ENCODE assay signal across 18 mouse cellular contexts in the genomic region with DNA sequence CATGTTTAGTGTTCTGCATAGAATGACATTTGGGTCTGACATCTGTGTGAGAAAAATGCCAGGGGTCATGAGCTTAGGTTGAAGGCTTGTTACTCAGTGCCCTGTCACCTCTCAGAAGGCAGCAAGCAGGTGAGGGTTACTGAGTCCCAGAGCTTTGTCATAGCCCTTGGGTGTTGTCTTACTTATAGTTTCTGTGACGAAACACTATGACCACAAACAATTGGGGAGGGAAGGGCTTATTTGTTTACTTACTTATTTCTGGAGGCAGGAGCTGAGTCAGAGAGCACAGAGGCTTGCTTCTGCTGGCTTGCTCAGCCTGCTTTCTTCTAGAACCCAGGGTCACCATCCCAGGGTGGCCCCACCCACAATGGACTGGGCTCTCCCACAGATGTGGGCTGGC. TPM values are rescaled to one million over a fixed set of nuclear protein-coding genes. Genes with fewer than 3 reads are reported as not detected.
DNase-seq lines count a peak whose midpoint lies in the region; ATAC-seq and TF ChIP-seq lines count a peak whose summit lies in the region.
"Had no signal": no experiment of that assay in that cellular context is flagged by ENCODE, and none has a peak within 500 bp of the region (broad histone marks: within the 10 kb centered on the region; RNA-seq: fewer than 3 reads in every experiment).

No protein-coding gene starts in this region.

- TF ChIP-seq CTCF in liver, postnatal 0 days (IDR thresholded peaks at IDR 0.05; ENCODE audit: low read depth) = no peak

- no peak overlapping the region for H3K4me2 ChIP-seq in liver, embryonic 12.5 days
- H3K4me2 ChIP-seq in liver, postnatal 0 days (ENCODE audit: low read depth, low read length) = no peak overlapping the region
- H3K4me2 ChIP-seq in stomach, embryonic 16.5 days (ENCODE audit: low read depth, low read length) = no peak overlapping the region
- H3K4me2 ChIP-seq: embryonic facial prominence, embryonic 12.5 days; forebrain, embryonic 15.5 days; heart, embryonic 12.5 days; hindbrain, embryonic 14.5 days had no signal

- no peak overlapping the region for H3K4me3 ChIP-seq in liver, embryonic 12.5 days
- H3K4me3 ChIP-seq in liver, postnatal 0 days (ENCODE audit: low read depth, low read length) = no peak overlapping the region
- no peak overlapping the region for H3K4me3 ChIP-seq in stomach, embryonic 16.5 days (replicated peaks; ENCODE audit: low read length)
- no peak overlapping the region for H3K4me3 ChIP-seq in heart, embryonic 10.5 days
- H3K4me3 ChIP-seq: embryonic facial prominence, embryonic 12.5 days; forebrain, embryonic 15.5 days; heart, adult 2 months; heart, embryonic 12.5 days; hindbrain, embryonic 10.5 days had no signal

- peaks cover 4% of the 10 kb centered on the region for H3K36me3 ChIP-seq in liver, embryonic 12.5 days
- H3K36me3 ChIP-seq in liver, postnatal 0 days (replicated peaks; ENCODE audit: insufficient read depth, low read length) = no peaks in the 10 kb centered on the region
- no peaks in the 10 kb centered on the region for H3K36me3 ChIP-seq in stomach, embryonic 16.5 days (ENCODE audit: control insufficient read depth, insufficient read depth, low read length)
- H3K36me3 ChIP-seq in heart, embryonic 10.5 days = no peaks in the 10 kb centered on the region
- H3K36me3 ChIP-seq: embryonic facial prominence, embryonic 12.5 days; forebrain, embryonic 15.5 days; heart, embryonic 12.5 days had no signal

- H3K27ac ChIP-seq in liver, embryonic 12.5 days = 0 out of 2 replicates have a peak overlapping the region, but pooled peaks have one; percentile 52
- H3K27ac ChIP-seq in liver, postnatal 0 days (ENCODE audit: low read depth) = no peak overlapping the region
- peak overlapping the region; percentile 6; the same call in 1 of the 2 replicates for H3K27ac ChIP-seq in stomach, embryonic 16.5 days (ENCODE audit: low read length)
- no peak overlapping the region for H3K27ac ChIP-seq in heart, embryonic 10.5 days
- H3K27ac ChIP-seq: embryonic facial prominence, embryonic 12.5 days; forebrain, embryonic 15.5 days; heart, adult 2 months; hindbrain, embryonic 10.5 days; hindbrain, embryonic 14.5 days had no signal

- no peaks in the 10 kb centered on the region for H3K27me3 ChIP-seq in liver, embryonic 12.5 days (replicated peaks)
- H3K27me3 ChIP-seq in liver, postnatal 0 days (ENCODE audit: insufficient read depth, low read length) = no peaks in the 10 kb centered on the region
- no peaks in the 10 kb centered on the region for H3K27me3 ChIP-seq in stomach, embryonic 16.5 days (ENCODE audit: control insufficient read depth, insufficient read depth, low read length)
- H3K27me3 ChIP-seq in heart, embryonic 10.5 days (ENCODE audit: insufficient read depth, poor library complexity, severe bottlenecking) = no peaks in the 10 kb centered on the region
- H3K27me3 ChIP-seq: embryonic facial prominence, embryonic 12.5 days; forebrain, embryonic 15.5 days; heart, embryonic 12.5 days had no signal

- peaks cover 82% of the 10 kb centered on the region for H3K4me1 ChIP-seq in liver, embryonic 12.5 days
- H3K4me1 ChIP-seq in liver, postnatal 0 days (ENCODE audit: insufficient read depth) = peaks cover 32% of the 10 kb centered on the region
- peaks cover 43% of the 10 kb centered on the region for H3K4me1 ChIP-seq in stomach, embryonic 16.5 days (ENCODE audit: control insufficient read depth, insufficient read depth, low read length)
- peaks cover 39% of the 10 kb centered on the region for H3K4me1 ChIP-seq in heart, embryonic 10.5 days

- TF ChIP-seq EP300 in liver, postnatal 0 days (IDR thresholded peaks at IDR 0.05; ENCODE audit: low read depth) = no peak

- DNase-seq in liver, postnatal 0 days = no peak
- peak; percentile 21 for DNase-seq in thymus, postnatal 0 days (ENCODE audit: low spot score)
- DNase-seq in thymus, postnatal 10 days (ENCODE audit: low spot score in 2 of 2) = no peak
- no peak for DNase-seq in embryo, embryonic 10.5 days (ENCODE audit: low spot score)
- no peak for DNase-seq in heart, embryonic 10.5 days (ENCODE audit: low spot score)
- DNase-seq: adrenal gland, postnatal 10 days; cerebellum, adult 11 months; cerebellum, adult 8-10 months; cerebellum, postnatal 14 days; gastrocnemius, postnatal 10 days; heart, adult 2 months had no signal

- ATAC-seq in liver, embryonic 12.5 days = no peak
- ATAC-seq in liver, postnatal 0 days = no peak
- ATAC-seq in stomach, embryonic 16.5 days (ENCODE audit: insufficient read depth, low FRiP score) = no peak
- ATAC-seq: forebrain, embryonic 15.5 days had no signal

- 70% methylated on average over 1 of the region's 1 CpGs for WGBS in liver, embryonic 12.5 days (ENCODE audit: insufficient replicate concordance)
- 77% methylated on average over 1 of the region's 1 CpGs for WGBS in liver, postnatal 0 days (ENCODE audit: insufficient replicate concordance)
- WGBS in stomach, embryonic 16.5 days = 58% methylated on average over 1 of the region's 1 CpGs
- WGBS in heart, embryonic 10.5 days = 62% methylated on average over 1 of the region's 1 CpGs

- no peaks in the 10 kb centered on the region for H3K9me3 ChIP-seq in liver, embryonic 12.5 days (replicated peaks)
- no peaks in the 10 kb centered on the region for H3K9me3 ChIP-seq in liver, postnatal 0 days (ENCODE audit: low read length)
- no peaks in the 10 kb centered on the region for H3K9me3 ChIP-seq in stomach, embryonic 16.5 days (replicated peaks; ENCODE audit: control insufficient read depth, low read length)
- H3K9me3 ChIP-seq in heart, embryonic 10.5 days = no peaks in the 10 kb centered on the region
- H3K9me3 ChIP-seq: embryonic facial prominence, embryonic 12.5 days; forebrain, embryonic 15.5 days; heart, embryonic 12.5 days; hindbrain, embryonic 10.5 days had no signal

- H3K9ac ChIP-seq in liver, embryonic 12.5 days = no peak overlapping the region
- H3K9ac ChIP-seq in liver, postnatal 0 days (replicated peaks) = no peak overlapping the region
- no peak overlapping the region for H3K9ac ChIP-seq in stomach, embryonic 16.5 days (ENCODE audit: low read length)
- H3K9ac ChIP-seq: embryonic facial prominence, embryonic 12.5 days; forebrain, embryonic 15.5 days; heart, embryonic 12.5 days; hindbrain, embryonic 14.5 days had no signal

RNA-seq across cellular contexts. Expression of a gene that starts 6.4 kb away (rescaled TPM):
- polyA plus RNA-seq in liver, embryonic 12.5 days (2016; fragmentation: Nextera tagmentation; extraction: Ambion mirVana) = 20.3 and 20.4 TPM in 2 replicates
- 5.4 and 6.0 TPM in 2 replicates for polyA plus RNA-seq in liver, postnatal 0 days (2015; fragmentation: Nextera tagmentation; extraction: Ambion mirVana)
- polyA plus RNA-seq in thymus, postnatal 0 days (2015; fragmentation: Nextera tagmentation; extraction: Ambion mirVana) = 85.5 and 103 TPM in 2 replicates
- polyA plus RNA-seq in stomach, embryonic 16.5 days (2015; fragmentation: Nextera tagmentation; extraction: Ambion mirVana) = 34.1 and 36.3 TPM in 2 replicates
- polyA plus RNA-seq in heart, embryonic 10.5 days (2016; fragmentation: Nextera tagmentation; extraction: Ambion mirVana) = 30.4 and 37.0 TPM in 2 replicates

Comparison
In these comparisons a context has a peak if more than half of its experiments do, and no peak if none do; other contexts are left out.
1. H3K27ac ChIP-seq: peak in liver, embryonic 12.5 days (single experiment) and stomach, embryonic 16.5 days (single experiment); none in liver, postnatal 0 days (single experiment) and heart, embryonic 10.5 days (single experiment).